Mouse (Mus musculus) embryonic facial prominence, embryonic 10.5 days (tissue): ENCODE results near the gene C1galt1c1. TPM values are rescaled to one million over a fixed set of nuclear protein-coding genes. Genes with fewer than 3 reads are reported as not detected.

Experiments
- DNase-seq: peaks from one replicate; pipeline ENCODE4 v3.0.0-alpha.2; 2017; ENCODE audit warnings: low spot score
- H3K27ac ChIP-seq: fragments of 300-500 bp; sonication (generic); replicated peaks from 2 replicates; pipeline ENCODE4 v1.5.1; 2016; ENCODE audit warnings: mild to moderate bottlenecking
- H3K27me3 ChIP-seq: fragments of 300-500 bp; sonication (generic); replicated peaks from 2 replicates; pipeline ENCODE4 v1.6.1; 2016; ENCODE audit warnings: low read depth, mild to moderate bottlenecking; ENCODE audit not compliant: poor library complexity, severe bottlenecking
- H3K36me3 ChIP-seq: fragments of 300-500 bp; sonication (generic); replicated peaks from 2 replicates; pipeline ENCODE4 v1.6.1; 2016; ENCODE audit warnings: mild to moderate bottlenecking, moderate library complexity
- H3K4me1 ChIP-seq: fragments of 300-500 bp; sonication (generic); 2 replicates; pipeline ENCODE4 v1.6.1; 2016
- H3K4me3 ChIP-seq: fragments of 300-500 bp; sonication (generic); 2 replicates; pipeline ENCODE4 v1.5.1; 2016; ENCODE audit warnings: mild to moderate bottlenecking, moderate library complexity
- H3K9me3 ChIP-seq: fragments of 300-500 bp; sonication (generic); 2 replicates; pipeline ENCODE4 v1.6.1; 2016; ENCODE audit warnings: mild to moderate bottlenecking
- WGBS: fragments of 180-500 bp; shearing (Covaris S2); methylation state at CpG from one replicate; pipeline ENCODE4 v1.1.7; 2016; 5-methylcytosine and 5-hydroxymethylcytosine counted together
- polyA plus RNA-seq: library from polyadenylated mRNA; unstranded; fragments of >200 nt; fragmentation: Nextera tagmentation; extraction: Ambion mirVana; gene quantifications from 2 replicates; pipeline ENCODE4 v1.2.1, GENCODE M21; 2016

The C1galt1c1 gene
- polyA plus RNA-seq, 1 experiment from 2014 or later, result 15.8 TPM

DNA sequence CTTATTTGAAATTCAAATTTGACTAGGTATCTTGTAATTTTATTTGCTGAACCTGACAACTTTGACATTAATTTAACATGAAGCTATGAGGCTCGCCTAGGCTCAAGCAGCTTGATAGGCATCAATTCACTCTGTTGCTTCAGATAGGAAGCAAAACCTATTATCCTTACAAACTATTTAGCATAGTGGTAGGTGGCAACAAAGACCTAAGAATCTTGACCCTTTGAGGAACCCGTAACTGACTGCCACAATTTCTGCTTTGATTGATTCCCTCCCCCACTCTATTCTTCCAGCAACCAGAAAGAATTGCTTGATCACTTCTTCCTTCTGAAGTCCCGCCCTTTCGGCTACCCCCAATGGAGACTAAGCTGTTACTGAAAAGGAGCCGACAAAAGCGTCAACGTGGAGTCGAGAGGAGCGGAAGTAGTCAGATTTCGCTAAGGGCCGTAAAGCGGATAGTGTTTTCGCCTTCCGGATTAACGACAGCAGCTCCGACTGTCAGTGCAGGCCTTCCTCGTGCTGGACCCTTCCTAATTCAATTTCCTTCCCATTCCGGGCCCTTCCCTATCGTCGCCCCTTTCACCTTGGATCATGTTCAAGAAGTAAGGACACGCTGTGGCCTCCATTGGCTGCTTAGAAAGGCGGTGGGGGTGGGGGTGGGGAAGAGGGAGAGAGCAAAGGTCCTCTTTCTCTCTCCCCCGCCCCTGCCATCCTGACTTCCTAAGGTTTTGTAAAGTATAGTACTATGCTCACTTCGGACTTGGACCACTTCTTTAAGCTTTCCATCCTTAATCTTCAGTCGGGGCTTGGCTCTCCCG, 34.5 kb downstream of the C1galt1c1 start, which contains the start of gene Mcts1:
Gene Mcts1, plus strand, starts transcription at position 402 of the 818 bp plus-strand sequence.
- Histone ChIP-seq H3K9me3 (no peaks in the 10 kb centered on the region), H3K4me3 (peak within 1 kb of the TSS; percentile 60), H3K36me3 (no peaks in the 10 kb centered on the region), H3K4me1 (no peaks in the 10 kb centered on the region), H3K27ac (peak within 1 kb of the TSS; percentile 81), H3K27me3 (no peaks in the 10 kb centered on the region)
- peak; percentile 79 for DNase-seq
- 16% methylated on average over 26 of the region's 26 CpGs for WGBS

DNA sequence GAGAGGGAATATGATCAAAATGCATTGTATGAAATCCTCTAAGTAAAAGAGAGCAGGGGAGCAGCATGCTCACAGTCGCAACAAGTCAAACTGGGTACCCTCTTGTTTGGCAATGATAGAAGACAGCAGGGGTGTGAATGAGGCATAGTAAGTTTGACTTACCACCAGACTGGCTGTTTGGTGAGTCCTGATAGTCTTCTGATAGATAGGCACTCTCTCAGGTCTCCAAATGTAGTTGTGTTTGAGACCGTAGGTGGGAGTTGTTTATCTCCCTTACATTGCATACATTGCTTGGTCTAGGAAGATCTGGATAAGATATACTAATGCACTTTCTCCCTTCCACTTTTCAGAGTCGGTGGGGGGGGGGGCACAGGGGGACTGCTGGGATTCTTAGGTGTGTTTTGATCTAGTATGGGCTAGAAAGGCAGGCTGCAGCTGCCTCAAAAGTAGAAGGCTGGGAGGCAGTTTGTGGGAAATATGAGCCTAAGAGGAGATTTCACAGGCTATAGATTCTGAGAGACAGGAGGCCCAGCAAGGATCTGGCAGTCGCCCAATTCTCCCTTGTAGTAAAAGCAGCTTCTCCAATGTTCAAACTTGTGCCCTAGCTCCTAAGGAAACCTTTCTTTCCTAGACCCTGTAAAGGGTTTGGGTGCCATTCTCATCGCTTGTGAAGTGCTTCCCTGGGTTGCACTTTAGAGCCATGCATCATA, 41.6 kb downstream of the C1galt1c1 start:
- H3K4me3 ChIP-seq, result no peak overlapping the region
- H3K27me3 ChIP-seq, result no peaks in the 10 kb centered on the region
- no peak overlapping the region for H3K27ac ChIP-seq
- no peak for DNase-seq
- no peaks in the 10 kb centered on the region for H3K36me3 ChIP-seq
- H3K4me1 ChIP-seq, result 0 out of 2 replicates have a peak, but pooled peaks cover 3% of the 10 kb centered on the region
- 75% methylated on average over 5 of the region's 5 CpGs for WGBS
- no peaks in the 10 kb centered on the region for H3K9me3 ChIP-seq

DNA sequence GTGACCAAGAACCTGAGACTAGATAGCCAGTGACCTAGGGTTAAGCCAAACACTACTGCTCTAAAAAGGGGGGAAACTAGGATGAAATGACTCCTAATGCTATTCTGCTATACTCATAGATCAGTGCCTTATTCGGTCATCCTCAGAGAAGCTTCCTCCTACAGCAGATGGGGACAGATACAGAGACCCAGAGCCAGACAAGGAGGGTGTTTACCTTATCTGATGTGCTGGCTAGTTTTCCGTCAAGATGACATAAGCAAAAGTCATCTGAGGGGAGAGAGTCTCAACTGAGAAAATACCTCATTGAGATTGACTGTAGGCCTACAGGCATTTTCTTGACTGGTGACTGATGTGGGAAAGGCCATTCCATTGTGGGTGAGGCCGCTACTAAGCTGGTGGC, 43.1 kb downstream of the C1galt1c1 start:
- H3K4me1 ChIP-seq, result 0 out of 2 replicates have a peak, but pooled peaks cover 3% of the 10 kb centered on the region
- WGBS, result 84% methylated on average over 3 of the region's 3 CpGs
- no peak overlapping the region for H3K4me3 ChIP-seq
- no peaks in the 10 kb centered on the region for H3K36me3 ChIP-seq
- H3K9me3 ChIP-seq, result no peaks in the 10 kb centered on the region
- no peak overlapping the region for H3K27ac ChIP-seq
- no peaks in the 10 kb centered on the region for H3K27me3 ChIP-seq
- no peak for DNase-seq

DNA sequence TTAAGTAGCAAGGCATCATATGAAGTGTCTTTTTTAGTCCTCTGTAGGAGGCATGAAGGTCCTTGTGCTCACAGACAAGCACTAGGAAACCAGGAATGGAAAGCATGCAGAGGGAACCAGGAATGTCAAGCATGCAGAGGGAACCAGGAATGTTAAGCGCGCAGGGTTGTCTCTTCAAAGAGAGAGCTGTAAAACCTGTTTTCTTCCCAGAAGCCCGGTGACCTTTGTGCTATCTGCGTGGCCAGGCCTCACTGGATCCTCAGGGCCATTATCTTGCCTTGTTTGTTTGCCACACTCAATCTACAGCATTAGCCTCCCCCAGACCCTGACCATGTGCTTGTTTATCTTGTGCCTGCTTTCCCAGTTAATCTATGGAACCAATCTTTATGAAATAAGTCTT, 45.1 kb downstream of the C1galt1c1 start:
- H3K4me3 ChIP-seq, result no peak overlapping the region
- H3K36me3 ChIP-seq, result no peaks in the 10 kb centered on the region
- DNase-seq, result peak; percentile 16
- 29% methylated on average over 4 of the region's 4 CpGs for WGBS
- no peaks in the 10 kb centered on the region for H3K9me3 ChIP-seq
- 0 out of 2 replicates have a peak, but pooled peaks cover 3% of the 10 kb centered on the region for H3K4me1 ChIP-seq
- H3K27ac ChIP-seq, result no peak overlapping the region
- H3K27me3 ChIP-seq, result no peaks in the 10 kb centered on the region

DNA sequence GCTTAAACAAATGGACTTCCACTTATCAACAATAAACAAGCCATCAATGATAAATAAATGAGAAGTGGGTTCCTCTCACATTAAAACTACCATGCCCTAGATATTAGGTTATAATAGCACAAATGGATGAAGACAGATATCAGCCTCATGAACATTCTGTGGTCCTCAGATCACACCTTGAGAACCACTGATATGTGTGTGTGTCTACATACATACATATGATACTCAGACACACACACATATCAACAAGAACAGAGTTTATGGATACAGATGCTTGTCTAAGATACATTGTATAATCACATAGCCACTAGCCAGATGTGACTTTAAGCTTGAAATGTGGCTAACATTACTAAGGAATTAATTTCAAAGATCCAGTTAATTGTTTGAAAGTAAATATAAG, 51.6 kb downstream of the C1galt1c1 start:
- Histone ChIP-seq H3K27me3 (no peaks in the 10 kb centered on the region), H3K36me3 (no peaks in the 10 kb centered on the region), H3K27ac (no peak overlapping the region), H3K4me3 (no peak overlapping the region), H3K9me3 (no peaks in the 10 kb centered on the region), H3K4me1 (no peaks in the 10 kb centered on the region)
- DNase-seq, result no peak

DNA sequence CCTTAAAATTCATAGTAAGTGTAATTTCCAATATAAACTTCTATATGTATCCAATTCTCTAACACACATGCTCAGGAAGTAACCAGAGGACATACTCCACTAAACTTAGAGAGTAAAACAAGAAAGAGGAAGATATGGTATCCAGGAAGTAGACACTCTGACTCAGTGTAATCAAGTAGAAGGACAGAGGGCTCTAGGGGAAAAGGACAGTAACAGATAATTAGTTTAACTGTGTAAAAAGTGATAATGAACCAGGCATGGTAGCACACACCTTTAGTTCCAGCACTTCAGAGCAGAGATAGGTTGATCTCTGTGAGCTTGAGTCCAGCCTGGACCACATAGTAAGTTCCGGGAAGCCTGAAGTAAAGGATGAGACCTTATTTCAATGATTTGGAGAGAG, 53.7 kb downstream of the C1galt1c1 start:
- Histone ChIP-seq H3K9me3 (no peaks in the 10 kb centered on the region), H3K27ac (no peak overlapping the region), H3K4me3 (no peak overlapping the region), H3K36me3 (no peaks in the 10 kb centered on the region), H3K4me1 (no peaks in the 10 kb centered on the region), H3K27me3 (no peaks in the 10 kb centered on the region)
- DNase-seq, result no peak
- 96% methylated on average over 1 of the region's 1 CpGs for WGBS

Other genes with a start within 250 kb of the C1galt1c1 start
- gene Lamp2, start 178.6 kb downstream of the C1galt1c1 start, polyA plus RNA-seq, result 68.3 and 70.3 TPM in 2 replicates
- 48.3 and 50.1 TPM in 2 replicates for gene Cul4b, start 58.9 kb downstream of the C1galt1c1 start, polyA plus RNA-seq
- gene Mcts1, start 34.5 kb downstream of the C1galt1c1 start, polyA plus RNA-seq, result 69.3 and 74.1 TPM in 2 replicates
- gene 6030498E09Rik, start 137.6 kb upstream of the C1galt1c1 start, polyA plus RNA-seq, result not detected in 2 replicates